Mouse (Mus musculus) thymus, adult 2 months (tissue): Measurements from ENCODE around the gene Gorasp2. TPM values are rescaled to one million over a fixed set of nuclear protein-coding genes. Genes with fewer than 3 reads are reported as not detected.

ENCODE experiments used
- DNase-seq: peaks from one replicate; pipeline ENCODE4 v3.0.0; 2021
- H3K27ac ChIP-seq: fragments of 200-500 bp; 2 replicates; pipeline ENCODE4 v1.5.1; 2012; ENCODE audit warnings: low read length, control low read depth; ENCODE audit not compliant: control insufficient read depth, insufficient read depth
- H3K27me3 ChIP-seq: fragments of 200-500 bp; 2 replicates; pipeline ENCODE4 v1.6.1; 2012; ENCODE audit warnings: mild to moderate bottlenecking, low read length, moderate library complexity, mixed read lengths; ENCODE audit not compliant: control insufficient read depth, insufficient read depth
- H3K36me3 ChIP-seq: fragments of 200-500 bp; 2 replicates; pipeline ENCODE4 v1.6.1; 2012; ENCODE audit warnings: mild to moderate bottlenecking, low read length, moderate library complexity; ENCODE audit not compliant: control insufficient read depth, insufficient read depth
- H3K4me1 ChIP-seq: fragments of 200-500 bp; replicated peaks from 2 replicates; pipeline ENCODE4 v1.6.1; 2012; ENCODE audit warnings: low read length; ENCODE audit not compliant: control insufficient read depth, insufficient read depth
- H3K4me3 ChIP-seq: fragments of 200-500 bp; 2 replicates; pipeline ENCODE4 v1.5.1; 2012; ENCODE audit warnings: mild to moderate bottlenecking, low read length, control low read depth, moderate library complexity; ENCODE audit not compliant: control insufficient read depth, insufficient read depth
- CTCF ChIP-seq: fragments of 200-500 bp; IDR thresholded peaks from 2 replicates; pipeline ENCODE4 v1.5.1; 2012; ENCODE audit warnings: mild to moderate bottlenecking, control low read depth, low read length, moderate library complexity, borderline replicate concordance; ENCODE audit not compliant: control insufficient read depth, poor library complexity, insufficient read depth; ENCODE audit errors: extremely low read depth
- POLR2A ChIP-seq: fragments of 200-500 bp; IDR thresholded peaks from 2 replicates; pipeline ENCODE4 v1.6.1; 2012; ENCODE audit warnings: mild to moderate bottlenecking, low read length, control low read depth, moderate library complexity; ENCODE audit not compliant: control insufficient read depth, poor library complexity, insufficient read depth; ENCODE audit errors: extremely low read depth
- WGBS: fragments of 180-500 bp; shearing (Covaris S2); methylation state at CpG from one replicate; pipeline ENCODE4 v1.1.7; 2018; 5-methylcytosine and 5-hydroxymethylcytosine counted together
- polyA plus RNA-seq: library from polyadenylated mRNA; depleted of rRNA; stranded (reverse); fragments of >200 nt; gene quantifications from 2 replicates; pipeline ENCODE4 v1.2.3, GENCODE M21; 2012; rRNA removed

Gene Gorasp2
- polyA plus RNA-seq, result 106 and 117 TPM in 2 replicates

DNA sequence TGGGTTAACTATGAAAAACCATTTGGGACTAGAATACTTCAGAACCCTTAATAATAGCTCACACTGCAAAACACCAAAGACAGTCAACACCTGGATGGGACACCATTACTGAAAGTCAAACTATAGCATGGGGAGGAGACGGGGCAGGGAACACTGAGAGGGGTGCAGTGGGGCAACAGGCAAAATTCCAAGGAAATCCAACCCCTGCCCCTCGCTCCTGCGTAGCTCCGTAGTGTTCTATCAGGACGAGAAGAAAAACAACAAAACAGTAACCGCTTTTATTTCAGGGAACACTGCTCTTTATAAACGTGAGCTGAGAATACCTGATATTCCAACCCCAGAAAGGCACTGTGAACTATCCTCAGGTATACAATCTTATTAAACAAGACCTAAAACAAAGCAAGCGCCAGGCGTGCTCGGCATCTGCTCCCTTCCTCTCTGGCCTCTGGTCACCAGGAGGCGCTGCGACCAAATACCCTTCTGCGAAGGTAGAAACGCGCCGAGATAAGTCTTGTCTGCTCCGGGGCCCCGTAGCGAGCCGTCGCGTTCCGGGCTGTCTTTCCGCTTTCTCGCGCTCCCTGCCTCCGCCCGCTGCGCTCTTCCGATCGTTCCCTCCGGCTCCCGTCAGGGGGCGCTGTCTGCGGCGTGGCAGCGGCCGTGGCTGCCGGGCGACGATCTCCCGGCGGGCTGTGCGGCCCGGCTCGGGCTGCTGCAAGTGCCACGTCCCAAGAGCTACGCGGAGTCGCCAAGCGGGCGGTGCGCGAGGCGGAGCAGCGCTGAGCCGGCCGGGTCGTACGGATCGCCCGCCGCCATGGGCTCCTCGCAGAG lies at the start of gene Gorasp2:
Gene Gorasp2 (plus strand): TSS at position 690 of the 828 bp plus-strand sequence.
- TF ChIP-seq CTCF (peak; percentile 99), POLR2A (peak; percentile 96)
- peak within 1 kb of the TSS; percentile 28 for H3K27ac ChIP-seq
- H3K36me3 ChIP-seq, result no peaks in the 10 kb centered on the region
- H3K4me3 ChIP-seq, result peak within 1 kb of the TSS; percentile 79
- DNase-seq, result peak; percentile 97
- 3% methylated on average over 64 of the region's 64 CpGs for WGBS
- peaks cover 2% of the 10 kb centered on the region; the same call in 1 of the 2 replicates for H3K4me1 ChIP-seq
- H3K27me3 ChIP-seq, result no peaks in the 10 kb centered on the region; the same call in 1 of the 2 replicates

GRCm38 (mm10) chr2:70614745-70615351 lies 46.5 kb upstream of the Gorasp2 start:
- no peak for TF ChIP-seq CTCF
- TF ChIP-seq POLR2A, result no peak
- Histone ChIP-seq H3K27me3 (no peaks in the 10 kb centered on the region), H3K36me3 (no peaks in the 10 kb centered on the region), H3K4me3 (no peak overlapping the region), H3K27ac (no peak overlapping the region), H3K4me1 (no peaks in the 10 kb centered on the region)
- DNase-seq, result no peak
- WGBS, result 30% methylated on average over 7 of the region's 7 CpGs

DNA sequence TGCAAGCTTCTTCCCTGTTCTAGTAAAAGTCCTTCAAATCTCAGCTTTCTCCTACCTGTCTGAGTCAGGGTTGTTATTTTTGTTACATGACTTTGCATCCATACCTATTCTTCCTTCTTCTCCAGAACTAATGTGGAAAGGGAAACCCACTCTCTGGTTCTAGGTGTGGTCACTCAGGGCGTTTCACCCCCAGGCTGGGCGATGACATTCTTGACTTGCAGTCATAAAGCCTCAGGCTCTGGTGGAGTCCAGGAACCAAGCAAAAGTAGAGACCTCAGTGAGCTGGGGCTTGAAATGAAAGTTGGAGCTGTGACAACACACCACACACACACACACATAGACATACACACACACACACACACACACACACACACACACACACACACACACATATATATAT lies 45.3 kb upstream of the Gorasp2 start:
- 85% methylated on average over 2 of the region's 2 CpGs for WGBS
- no peak for DNase-seq
- H3K27ac ChIP-seq, result no peak overlapping the region
- no peaks in the 10 kb centered on the region for H3K4me1 ChIP-seq
- TF ChIP-seq POLR2A (no peak), CTCF (no peak)
- H3K36me3 ChIP-seq, result no peaks in the 10 kb centered on the region
- no peaks in the 10 kb centered on the region for H3K27me3 ChIP-seq
- no peak overlapping the region for H3K4me3 ChIP-seq

GRCm38 (mm10) chr2:70616617-70617016 lies 44.8 kb upstream of the Gorasp2 start:
- no peaks in the 10 kb centered on the region for H3K27me3 ChIP-seq
- H3K4me3 ChIP-seq, result no peak overlapping the region
- 73% methylated on average over 3 of the region's 3 CpGs for WGBS
- no peak for TF ChIP-seq POLR2A
- TF ChIP-seq CTCF, result no peak
- no peaks in the 10 kb centered on the region for H3K36me3 ChIP-seq
- no peak overlapping the region for H3K27ac ChIP-seq
- no peak for DNase-seq
- H3K4me1 ChIP-seq, result no peaks in the 10 kb centered on the region

DNA sequence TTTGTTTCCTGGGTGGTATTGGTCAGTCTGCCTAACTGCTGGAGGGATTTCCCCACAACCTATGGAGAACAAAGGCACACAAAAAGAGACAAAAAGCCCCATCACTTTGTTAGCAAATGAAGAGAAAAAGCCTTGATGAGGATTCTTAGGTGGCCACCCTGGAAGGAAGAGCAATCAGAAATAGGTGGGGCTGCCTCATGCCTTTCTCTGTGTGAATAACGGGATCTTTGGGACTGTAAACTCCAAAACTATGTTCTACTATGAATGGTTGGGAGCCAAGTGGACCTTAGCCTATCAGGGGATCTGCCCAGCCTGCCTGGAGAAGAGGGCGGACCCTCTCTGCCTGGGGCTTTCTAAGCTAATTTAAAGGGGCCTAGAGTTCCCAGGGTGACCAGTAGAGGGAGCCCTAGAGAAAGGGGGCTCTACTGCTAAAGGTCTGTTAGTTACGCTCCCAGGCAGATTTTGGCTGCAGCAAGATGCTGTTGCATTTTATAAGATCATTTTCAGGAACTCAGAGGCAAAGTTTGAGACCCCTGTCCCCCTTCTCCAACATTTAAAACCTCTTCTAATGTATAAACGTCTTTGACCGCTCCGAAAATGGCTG lies 42.0 kb upstream of the Gorasp2 start:
- H3K4me3 ChIP-seq, result no peak overlapping the region
- 94% methylated on average over 6 of the region's 6 CpGs for WGBS
- H3K4me1 ChIP-seq, result no peaks in the 10 kb centered on the region
- no peaks in the 10 kb centered on the region for H3K36me3 ChIP-seq
- TF ChIP-seq POLR2A, result no peak
- TF ChIP-seq CTCF, result no peak
- H3K27me3 ChIP-seq, result no peaks in the 10 kb centered on the region
- no peak overlapping the region for H3K27ac ChIP-seq
- DNase-seq, result peak; percentile 12

DNA sequence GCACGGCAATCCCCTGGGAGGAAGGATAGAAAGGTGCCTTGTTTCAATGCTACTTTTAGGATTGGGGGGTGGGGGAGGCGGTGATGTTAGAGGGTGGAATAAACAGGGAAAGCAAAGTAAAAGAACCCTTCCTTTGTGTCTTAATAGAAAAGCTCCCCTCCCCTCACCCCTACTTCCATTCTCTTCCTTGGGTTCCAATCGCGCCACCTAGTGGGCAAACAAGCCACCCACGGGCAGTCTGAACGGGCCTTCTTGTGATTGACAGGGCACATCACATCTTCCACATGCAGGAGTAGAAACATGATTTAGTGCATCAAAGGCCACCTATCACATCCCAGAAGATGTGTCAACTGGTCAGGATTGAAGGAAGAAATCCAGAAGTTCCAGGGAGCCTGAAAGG lies 41.2 kb upstream of the Gorasp2 start:
- Histone ChIP-seq H3K27me3 (no peaks in the 10 kb centered on the region), H3K4me1 (no peaks in the 10 kb centered on the region), H3K36me3 (no peaks in the 10 kb centered on the region), H3K27ac (no peak overlapping the region), H3K4me3 (no peak overlapping the region)
- WGBS, result 38% methylated on average over 6 of the region's 6 CpGs
- DNase-seq, result peak; percentile 58
- TF ChIP-seq POLR2A, result no peak
- TF ChIP-seq CTCF, result peak; percentile 58; the same call in 1 of the 2 replicates
